Mouse (Mus musculus): Measurements from ENCODE around the gene Man2a1.

DNA sequence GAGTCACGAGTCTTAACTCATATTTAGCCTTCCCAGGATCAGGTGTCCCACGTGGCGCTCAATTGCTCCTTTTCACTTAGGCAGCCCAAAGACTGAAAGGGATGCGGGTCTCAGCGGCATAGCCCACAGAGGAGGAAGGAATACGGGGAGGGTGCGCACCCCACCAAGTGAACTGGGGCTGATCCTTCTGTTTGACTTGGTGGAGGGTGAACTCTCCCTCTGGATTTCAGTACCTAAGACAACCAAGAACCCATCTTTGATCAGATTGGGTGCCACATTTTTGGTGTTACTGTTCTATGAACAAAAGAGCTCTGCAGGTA, 202.4 kb downstream of the Man2a1 start:
- TF ChIP-seq CTCF (IDR thresholded peaks at IDR 0.05; ENCODE audit: borderline replicate concordance, insufficient read depth, low read length) (no peak), POLR2A (IDR thresholded peaks at IDR 0.05; ENCODE audit: low read depth, low read length) (no peak)

Data from embryonic fibroblast, embryonic 13.5 days (primary cell).